In the genomic region with DNA sequence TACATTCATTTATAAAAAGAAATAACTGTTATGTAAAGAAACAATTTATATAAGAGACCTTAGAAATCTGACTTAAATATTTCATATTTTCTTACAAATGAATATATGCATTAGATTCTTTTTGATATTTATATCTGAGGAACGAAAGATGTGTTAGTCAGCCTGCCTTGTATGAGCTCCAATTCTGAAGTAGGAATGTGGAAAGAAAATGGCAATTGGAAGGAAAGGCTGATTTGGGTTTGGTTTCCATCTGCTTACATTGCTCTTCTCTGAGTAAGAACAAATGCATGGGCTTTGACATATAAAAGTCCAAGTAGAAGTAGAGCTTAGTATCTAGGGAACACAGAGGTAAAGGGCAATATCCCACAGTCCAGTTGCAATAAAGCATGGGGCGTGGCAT, we compare ENCODE assay signal across 18 mouse cellular contexts.
DNase-seq lines count a peak whose midpoint lies in the region; ATAC-seq lines count a peak whose summit lies in the region.
"Had no signal": no experiment of that assay in that cellular context is flagged by ENCODE, and none has a peak within 500 bp of the region (broad histone marks: within the 10 kb centered on the region; RNA-seq: fewer than 3 reads in every experiment).

No protein-coding gene starts in this region.

- DNase-seq in frontal cortex, postnatal 10 days (ENCODE audit: low spot score in 2 of 2): no peak
- DNase-seq in layer of hippocampus, adult 9-11 months: peak; percentile 10
- DNase-seq in layer of hippocampus, adult 8-10 months (ENCODE audit: low spot score in 2 of 2): no peak
- peak; percentile 14 for DNase-seq in right cerebral cortex, adult 18-20 months
- no peak for DNase-seq in right cerebral cortex, postnatal 4 days
- peak; percentile 51 for DNase-seq in brain, embryonic 18.5 days (ENCODE audit: low read depth, low spot score)
- DNase-seq in heart, adult 18-20 months: no peak
- DNase-seq: adrenal gland, postnatal 10 days; adrenal gland, postnatal 36 days; B cell, adult 2 months; cerebellum, adult 11-12 months; cerebellum, adult 9-10 months; cerebellum, postnatal 14 days; gastrocnemius, postnatal 10 days; gastrocnemius, postnatal 36 days had no signal

- peak; percentile 94 for ATAC-seq in frontal cortex, adult (ENCODE audit: low TSS enrichment)
- ATAC-seq: forebrain, embryonic 13.5 days; Patski had no signal

Comparison
In these comparisons a context has a peak if more than half of its experiments do, and no peak if none do; other contexts are left out.
1. DNase-seq: peak in layer of hippocampus, adult 9-11 months (single experiment), right cerebral cortex, adult 18-20 months (single experiment) and brain, embryonic 18.5 days (single experiment); none in frontal cortex, postnatal 10 days (0 of 2), layer of hippocampus, adult 8-10 months (0 of 2), right cerebral cortex, postnatal 4 days (single experiment) and heart, adult 18-20 months (0 of 2).